Mouse (Mus musculus) heart, embryonic 16.5 days (tissue): Measurements from ENCODE around the gene Igf2bp2. TPM values are rescaled to one million over a fixed set of nuclear protein-coding genes. Genes with fewer than 3 reads are reported as not detected.

Experiments used
- ATAC-seq: fragments of 200-750 bp; cut with Nextera tagmentation; replicated peaks from 2 replicates; pipeline ENCODE4 v1.8.0; 2017; ENCODE audit warnings: moderate number of reproducible peaks; ENCODE audit not compliant: insufficient read depth, low FRiP score; ENCODE audit errors: extremely low read depth
- H3K27ac ChIP-seq: fragments of 300-500 bp; sonication (generic); 2 replicates; pipeline ENCODE4 v1.5.1; 2014; ENCODE audit warnings: mild to moderate bottlenecking, low read length, control low read depth, moderate library complexity
- H3K27me3 ChIP-seq: fragments of 300-500 bp; sonication (generic); 2 replicates; pipeline ENCODE4 v1.6.1; 2014; ENCODE audit warnings: low read length, mixed read lengths; ENCODE audit not compliant: control insufficient read depth, insufficient read depth
- H3K36me3 ChIP-seq: fragments of 300-500 bp; sonication (generic); 2 replicates; pipeline ENCODE4 v1.6.1; 2014; ENCODE audit not compliant: control insufficient read depth, insufficient read depth
- H3K4me1 ChIP-seq: fragments of 300-500 bp; sonication (generic); 2 replicates; pipeline ENCODE4 v1.6.1; 2014; ENCODE audit warnings: low read length, mixed read lengths; ENCODE audit not compliant: control insufficient read depth, insufficient read depth
- H3K4me2 ChIP-seq: fragments of 300-500 bp; sonication (generic); 2 replicates; pipeline ENCODE4 v1.6.1; 2014; ENCODE audit warnings: low read depth, mild to moderate bottlenecking, control low read depth, low read length
- H3K4me3 ChIP-seq: fragments of 300-500 bp; sonication (generic); 2 replicates; pipeline ENCODE4 v1.5.1; 2014; ENCODE audit warnings: mild to moderate bottlenecking, control low read depth, low read length
- H3K9ac ChIP-seq: fragments of 300-500 bp; sonication (generic); 2 replicates; pipeline ENCODE4 v1.6.1; 2014; ENCODE audit warnings: low read length, control low read depth
- H3K9me3 ChIP-seq: fragments of 300-500 bp; sonication (generic); replicated peaks from 2 replicates; pipeline ENCODE4 v1.6.1; 2016; ENCODE audit warnings: low read length; ENCODE audit not compliant: control insufficient read depth
- WGBS: fragments of 180-500 bp; shearing (Covaris S2); extraction: QIAGEN DNeasy Blood & Tissue Kit; methylation state at CpG from one replicate; pipeline ENCODE4 v1.1.7; 2014; 5-methylcytosine and 5-hydroxymethylcytosine counted together
- polyA plus RNA-seq: library from polyadenylated mRNA; unstranded; fragments of >200 nt; fragmentation: Nextera tagmentation; extraction: Ambion mirVana; gene quantifications from 2 replicates; pipeline ENCODE4 v1.2.1, GENCODE M21; 2015

Igf2bp2 gene
- polyA plus RNA-seq, 1 experiment from 2014 or later, result 34.5 TPM

DNA sequence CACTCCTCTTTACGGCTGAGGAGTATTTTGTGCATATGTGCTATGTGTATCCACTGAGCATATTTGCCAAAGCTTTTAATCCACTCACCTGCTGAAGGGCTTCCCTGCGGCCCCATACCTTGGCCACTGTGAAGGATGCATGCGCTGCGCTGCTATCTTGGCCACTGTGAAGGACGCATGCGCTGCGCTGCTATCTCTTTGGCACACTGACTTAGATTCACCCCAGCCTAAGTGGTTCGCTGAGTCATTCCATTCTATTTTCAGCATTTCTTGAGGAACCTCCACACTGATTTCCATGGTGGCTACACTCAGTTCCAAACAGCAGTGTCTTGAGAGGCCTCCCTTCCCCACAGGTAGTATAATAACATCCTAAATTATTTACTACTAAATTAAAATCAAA is 42.0 kb downstream of the Igf2bp2 start:
- Histone ChIP-seq H3K4me1 (peaks cover 43% of the 10 kb centered on the region), H3K9ac (no peak overlapping the region), H3K36me3 (no peaks in the 10 kb centered on the region), H3K27ac (no peak overlapping the region), H3K9me3 (no peaks in the 10 kb centered on the region), H3K4me2 (no peak overlapping the region), H3K27me3 (no peaks in the 10 kb centered on the region), H3K4me3 (no peak overlapping the region)
- 32% methylated on average over 8 of the region's 8 CpGs for WGBS
- ATAC-seq, result peak; percentile 34; the same call in 1 of the 2 replicates

DNA sequence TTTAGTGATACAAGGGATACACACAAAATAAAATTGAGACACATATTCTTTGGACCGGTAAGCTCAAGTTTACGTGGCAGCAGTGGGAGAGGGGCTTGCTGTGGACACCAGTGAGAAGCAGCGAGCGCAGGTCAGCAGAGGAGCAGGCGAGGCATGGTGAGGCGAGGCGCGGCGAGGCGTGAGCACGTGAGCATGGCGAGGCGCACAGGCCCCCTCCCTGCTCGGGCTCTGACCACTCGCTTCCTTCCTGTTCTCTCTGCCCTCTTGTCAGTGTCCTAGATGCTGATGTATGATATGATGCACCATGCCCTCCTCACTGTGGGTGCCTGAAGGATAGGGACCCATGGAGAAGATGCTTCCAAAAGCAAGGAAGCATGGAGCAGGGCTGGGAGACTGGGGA is 43.6 kb downstream of the Igf2bp2 start:
- Histone ChIP-seq H3K9ac (no peak overlapping the region), H3K9me3 (no peaks in the 10 kb centered on the region), H3K4me1 (peaks cover 40% of the 10 kb centered on the region), H3K27ac (peak overlapping the region; percentile 61), H3K4me2 (peak overlapping the region; percentile 41), H3K4me3 (peak overlapping the region; percentile 3; the same call in 1 of the 2 replicates), H3K27me3 (no peaks in the 10 kb centered on the region), H3K36me3 (no peaks in the 10 kb centered on the region)
- 91% methylated on average over 15 of the region's 15 CpGs for WGBS
- ATAC-seq, result no peak

DNA sequence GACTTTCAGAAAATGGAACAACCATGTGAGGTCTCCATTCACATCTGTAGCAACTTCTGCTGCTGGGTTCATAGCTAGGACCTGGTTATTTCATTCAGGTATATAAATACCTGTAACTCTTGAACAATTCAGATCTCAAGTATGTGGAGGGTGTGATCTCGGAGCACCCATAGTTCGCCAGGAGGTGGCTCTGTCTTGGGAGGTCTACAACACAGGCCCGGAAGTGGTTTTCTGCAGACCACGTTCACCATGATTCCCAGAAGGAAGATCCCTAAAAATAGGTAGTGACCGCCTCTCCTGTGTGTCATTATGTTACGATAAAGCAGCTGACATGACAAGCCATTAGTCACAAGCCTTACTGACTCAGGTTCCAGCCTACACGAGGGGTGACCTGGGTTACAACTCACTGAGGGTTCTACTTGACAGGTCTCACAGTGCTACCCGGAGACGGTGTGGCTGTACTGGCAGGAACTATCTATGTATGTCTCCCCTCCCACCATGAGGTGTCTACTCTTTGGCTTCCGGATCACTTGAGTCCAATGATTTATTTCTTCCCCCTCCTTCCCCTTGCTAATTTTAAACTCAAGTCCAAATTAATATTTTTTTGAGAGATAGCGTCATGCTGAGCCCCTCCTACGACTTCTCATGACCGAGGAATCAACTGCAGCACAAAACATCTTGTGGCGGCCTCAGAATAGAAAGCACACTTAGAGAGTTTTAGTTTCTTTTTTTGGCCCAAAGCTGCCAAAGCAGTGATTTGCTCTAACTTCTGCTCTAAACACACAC is 44.2 kb downstream of the Igf2bp2 start:
- peak overlapping the region; percentile 61 for H3K27ac ChIP-seq
- WGBS, result 39% methylated on average over 14 of the region's 14 CpGs
- peak overlapping the region; percentile 41 for H3K4me2 ChIP-seq
- H3K9me3 ChIP-seq, result no peaks in the 10 kb centered on the region
- no peak overlapping the region for H3K9ac ChIP-seq
- H3K4me1 ChIP-seq, result peaks cover 40% of the 10 kb centered on the region
- ATAC-seq, result peak; percentile 61
- peak overlapping the region; percentile 3; the same call in 1 of the 2 replicates for H3K4me3 ChIP-seq
- H3K36me3 ChIP-seq, result no peaks in the 10 kb centered on the region
- H3K27me3 ChIP-seq, result no peaks in the 10 kb centered on the region

DNA sequence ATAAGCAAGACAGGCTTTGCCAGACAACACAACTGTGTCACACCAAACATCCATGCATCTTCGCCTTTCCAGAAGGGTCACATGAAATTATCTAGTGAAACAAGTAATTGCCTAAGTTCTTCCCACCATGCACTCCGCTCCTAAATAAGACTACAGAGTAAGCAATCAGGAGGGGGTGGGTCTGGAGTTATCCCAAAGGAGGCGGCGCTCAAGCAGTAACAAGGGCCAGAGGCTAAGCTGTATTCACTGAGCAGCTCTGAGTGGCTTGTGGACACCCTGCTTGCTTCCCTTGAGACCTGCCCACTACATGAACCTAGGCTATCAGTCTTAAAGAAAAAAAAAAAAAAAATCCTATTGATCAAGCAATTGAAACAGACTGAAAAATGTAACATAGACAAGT is 44.9 kb downstream of the Igf2bp2 start:
- Histone ChIP-seq H3K27me3 (no peaks in the 10 kb centered on the region), H3K9ac (no peak overlapping the region), H3K4me1 (peaks cover 37% of the 10 kb centered on the region), H3K9me3 (no peaks in the 10 kb centered on the region), H3K36me3 (no peaks in the 10 kb centered on the region), H3K4me2 (no peak overlapping the region), H3K27ac (no peak overlapping the region), H3K4me3 (no peak overlapping the region)
- no peak for ATAC-seq
- 87% methylated on average over 4 of the region's 4 CpGs for WGBS

DNA sequence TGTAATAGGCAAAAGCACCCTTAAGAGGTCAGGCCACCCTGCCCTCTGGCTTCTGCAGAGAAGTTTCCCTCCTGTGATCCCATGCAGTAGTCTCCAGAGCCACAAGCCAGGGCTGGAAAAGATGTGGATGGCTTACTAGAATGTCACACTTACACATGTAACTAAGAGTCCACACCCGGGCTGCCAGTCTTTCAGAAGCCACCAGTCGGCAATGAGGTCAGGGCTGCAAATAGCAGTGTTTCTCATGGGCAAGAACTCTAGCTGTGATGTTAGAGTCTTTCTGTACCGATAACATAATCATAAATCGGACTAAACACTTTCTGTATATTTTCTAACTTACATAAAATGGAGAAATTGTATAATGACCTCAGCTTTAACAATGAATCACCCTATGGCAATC is 46.4 kb downstream of the Igf2bp2 start:
- H3K4me1 ChIP-seq, result peaks cover 40% of the 10 kb centered on the region

DNA sequence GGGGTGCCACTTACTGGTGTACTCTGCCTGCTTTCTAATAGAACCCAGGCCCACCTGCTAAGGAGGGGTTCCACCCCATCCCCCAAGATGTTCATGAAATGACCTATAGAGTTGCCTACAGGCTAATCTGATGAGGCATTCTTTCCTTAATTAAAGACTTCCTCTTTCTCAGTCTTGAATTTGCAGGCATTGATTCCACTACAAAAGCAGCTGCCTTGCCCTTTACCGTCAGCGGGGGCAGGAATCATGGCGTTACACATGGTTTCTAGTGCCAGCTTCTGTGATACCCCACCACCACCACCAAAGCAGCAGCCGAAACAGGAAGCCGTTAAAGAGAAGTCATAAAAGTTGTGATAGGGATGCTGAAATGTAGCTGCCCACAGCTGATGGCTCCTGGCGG is 47.0 kb downstream of the Igf2bp2 start:
- Histone ChIP-seq H3K9me3 (no peaks in the 10 kb centered on the region), H3K36me3 (no peaks in the 10 kb centered on the region), H3K4me3 (no peak overlapping the region), H3K4me1 (peaks cover 33% of the 10 kb centered on the region), H3K27ac (no peak overlapping the region), H3K27me3 (no peaks in the 10 kb centered on the region), H3K4me2 (no peak overlapping the region), H3K9ac (no peak overlapping the region)
- WGBS, result 85% methylated on average over 6 of the region's 6 CpGs
- no peak for ATAC-seq

More for the DNA sequence above, 46.4 kb downstream of the Igf2bp2 start:
- H3K9me3 ChIP-seq, result no peaks in the 10 kb centered on the region
- H3K4me3 ChIP-seq, result no peak overlapping the region
- no peaks in the 10 kb centered on the region for H3K27me3 ChIP-seq
- H3K9ac ChIP-seq, result no peak overlapping the region
- H3K4me2 ChIP-seq, result no peak overlapping the region
- peak overlapping the region; percentile 53 for H3K27ac ChIP-seq
- ATAC-seq, result no peak
- no peaks in the 10 kb centered on the region for H3K36me3 ChIP-seq
- WGBS, result 53% methylated on average over 4 of the region's 4 CpGs

DNA sequence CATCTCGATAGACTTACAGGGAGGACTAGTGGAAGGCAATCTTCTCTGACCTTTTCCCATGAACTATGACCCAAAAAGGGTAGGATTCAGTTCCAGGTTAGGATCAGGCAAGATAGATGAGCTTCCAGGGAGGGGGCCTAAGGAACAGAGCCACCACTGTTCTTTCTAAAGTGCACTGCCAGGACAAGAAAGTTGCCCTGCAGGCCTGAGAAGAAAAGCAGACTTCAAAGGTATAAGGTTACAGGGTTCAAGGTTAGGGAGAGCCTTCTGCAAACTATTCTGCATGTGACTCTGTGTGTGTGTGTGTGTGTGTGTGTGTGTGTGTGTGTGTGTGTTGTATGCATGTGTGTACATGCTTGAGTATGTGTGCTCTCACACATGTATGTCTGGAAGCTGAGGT is 53.1 kb downstream of the Igf2bp2 start:
- H3K9ac ChIP-seq, result no peak overlapping the region
- no peak overlapping the region for H3K4me2 ChIP-seq
- no peaks in the 10 kb centered on the region for H3K27me3 ChIP-seq
- H3K36me3 ChIP-seq, result no peaks in the 10 kb centered on the region
- no peaks in the 10 kb centered on the region for H3K9me3 ChIP-seq
- H3K4me3 ChIP-seq, result no peak overlapping the region
- 0 out of 2 replicates have a peak overlapping the region, but pooled peaks have one; percentile 23 for H3K27ac ChIP-seq
- peaks cover 25% of the 10 kb centered on the region for H3K4me1 ChIP-seq
- no peak for ATAC-seq
- 90% methylated on average over 1 of the region's 1 CpGs for WGBS

DNA sequence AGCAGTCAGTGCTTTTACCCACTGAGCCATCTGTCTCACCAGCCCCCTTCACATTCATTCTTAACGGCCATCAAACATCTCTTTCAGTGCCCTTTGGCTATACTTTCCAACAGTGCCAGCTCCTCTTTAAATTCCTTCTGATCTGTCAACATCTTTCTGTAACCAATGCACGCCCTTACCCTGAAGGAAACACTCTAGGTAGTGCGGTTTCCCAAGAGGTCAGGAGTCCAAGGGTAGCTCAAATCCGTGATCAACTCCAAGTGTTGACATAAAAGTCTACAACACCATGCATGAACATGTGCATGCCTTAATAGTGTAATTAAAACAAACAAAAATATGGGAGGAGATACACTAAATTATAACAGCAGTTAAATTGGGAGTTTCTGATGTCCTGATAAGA is 53.9 kb downstream of the Igf2bp2 start:
- Histone ChIP-seq H3K27me3 (no peaks in the 10 kb centered on the region), H3K4me3 (no peak overlapping the region), H3K4me1 (peaks cover 25% of the 10 kb centered on the region), H3K4me2 (no peak overlapping the region), H3K27ac (peak overlapping the region; percentile 38; the same call in 1 of the 2 replicates), H3K9me3 (no peaks in the 10 kb centered on the region), H3K9ac (no peak overlapping the region), H3K36me3 (no peaks in the 10 kb centered on the region)
- WGBS, result 37% methylated on average over 4 of the region's 4 CpGs
- no peak for ATAC-seq

DNA sequence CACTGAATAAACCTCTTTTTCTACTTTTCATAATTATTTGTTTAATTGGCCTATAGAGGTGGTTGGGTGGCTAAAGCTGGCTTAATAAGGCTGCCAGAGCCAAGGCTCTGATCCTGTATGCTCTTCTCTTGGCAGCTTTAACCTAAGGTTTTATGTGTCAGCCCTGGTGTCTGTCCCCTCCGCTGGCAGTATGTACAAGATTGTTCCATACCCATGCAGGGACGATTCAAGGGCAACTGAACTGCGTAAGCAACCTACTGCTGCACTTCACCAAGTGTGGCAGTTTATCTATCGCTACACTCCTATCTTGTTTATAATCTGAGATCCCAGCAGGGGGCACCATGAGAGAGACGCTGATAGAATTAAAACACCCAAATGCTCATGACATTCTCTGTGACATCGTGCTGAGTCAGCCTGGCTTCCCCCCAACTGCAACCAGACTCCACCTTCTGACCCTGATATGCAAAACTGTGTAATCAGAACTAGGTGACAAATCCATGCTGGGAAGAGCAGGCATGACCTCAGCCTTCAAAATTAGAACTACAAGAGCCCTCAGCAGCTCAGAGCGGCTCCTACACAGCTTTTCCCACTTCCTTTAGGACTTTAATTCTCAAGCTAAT is 55.1 kb downstream of the Igf2bp2 start:
- peak; percentile 87 for ATAC-seq
- H3K9ac ChIP-seq, result no peak overlapping the region
- WGBS, result 18% methylated on average over 7 of the region's 7 CpGs
- peak overlapping the region; percentile 20; the same call in 1 of the 2 replicates for H3K4me3 ChIP-seq
- H3K27ac ChIP-seq, result peak overlapping the region; percentile 44
- no peaks in the 10 kb centered on the region for H3K27me3 ChIP-seq
- no peaks in the 10 kb centered on the region for H3K36me3 ChIP-seq
- no peaks in the 10 kb centered on the region for H3K9me3 ChIP-seq
- peaks cover 25% of the 10 kb centered on the region for H3K4me1 ChIP-seq
- H3K4me2 ChIP-seq, result peak overlapping the region; percentile 40
